Comparison of ENCODE assay signal across 11 mouse cellular contexts in the genomic region with DNA sequence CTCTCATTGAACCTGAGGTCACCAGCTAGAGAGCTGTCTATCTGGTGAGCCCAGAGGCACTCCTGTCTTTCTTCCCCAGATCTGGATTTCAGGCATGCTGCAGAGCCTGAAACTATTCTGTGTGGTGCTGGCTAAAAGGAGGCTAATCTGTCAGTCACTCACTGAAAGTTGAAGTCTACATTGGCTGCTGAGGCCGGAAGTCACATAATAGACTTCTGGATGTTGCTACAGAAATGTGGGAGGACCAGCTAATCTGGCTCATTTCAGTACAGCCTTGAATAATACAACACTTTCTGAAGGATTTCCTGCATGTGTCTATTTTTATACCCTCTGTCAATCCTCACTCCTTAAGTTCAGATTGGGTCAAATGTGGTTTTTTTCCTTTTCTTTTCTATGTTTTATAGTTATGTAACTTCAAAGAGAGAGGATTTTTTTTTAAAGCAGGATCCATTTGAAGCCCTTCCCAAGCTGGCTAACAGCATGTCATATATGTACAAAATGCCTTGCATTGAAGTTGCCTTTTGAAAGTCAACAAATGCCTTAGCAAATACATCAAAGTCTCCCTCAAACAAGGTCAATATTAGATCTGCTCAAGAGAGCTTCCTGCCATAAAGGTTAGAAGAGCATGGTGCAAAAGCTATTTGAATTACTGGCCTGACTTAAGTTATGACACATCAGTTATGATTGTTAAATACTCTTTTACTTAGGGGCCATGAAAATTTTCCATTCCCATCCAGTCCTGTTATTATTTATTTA.
DNase-seq lines count a peak whose midpoint lies in the region; ATAC-seq lines count a peak whose summit lies in the region.
"Had no signal": no experiment of that assay in that cellular context is flagged by ENCODE, and none has a peak within 500 bp of the region (broad histone marks: within the 10 kb centered on the region; RNA-seq: fewer than 3 reads in every experiment).

No protein-coding gene starts in this region.

- H3K27me3 ChIP-seq in midbrain, embryonic 15.5 days (replicated peaks), result no peaks in the 10 kb centered on the region
- H3K27me3 ChIP-seq in midbrain, embryonic 13.5 days, result no peaks in the 10 kb centered on the region
- H3K27me3 ChIP-seq: limb, embryonic 12.5 days; megakaryocyte, embryonic 14.5 days; neural tube, embryonic 15.5 days had no signal

- H3K9me3 ChIP-seq in midbrain, embryonic 15.5 days, result no peaks in the 10 kb centered on the region
- no peaks in the 10 kb centered on the region for H3K9me3 ChIP-seq in midbrain, embryonic 13.5 days
- H3K9me3 ChIP-seq: limb, embryonic 12.5 days; megakaryocyte, embryonic 14.5 days; neural tube, embryonic 15.5 days had no signal

- H3K4me2 ChIP-seq in midbrain, embryonic 15.5 days, result no peak overlapping the region
- H3K4me2 ChIP-seq in midbrain, embryonic 13.5 days (replicated peaks), result no peak overlapping the region
- H3K4me2 ChIP-seq: limb, embryonic 12.5 days; neural tube, embryonic 15.5 days had no signal

- 47% methylated on average over 1 of the region's 1 CpGs for WGBS in midbrain, embryonic 15.5 days
- WGBS in midbrain, embryonic 13.5 days, result 71% methylated on average over 1 of the region's 1 CpGs

- DNase-seq in adrenal gland, adult 2 months, result peak; percentile 12
- no peak for DNase-seq in adrenal gland, adult 8-10 months
- peak; percentile 17 to 38 for DNase-seq in kidney, postnatal 36 days
- peak; percentile 38 for DNase-seq in testis, postnatal 10 days (ENCODE audit: low spot score)
- DNase-seq in cerebellum, adult 8-10 months, result no peak
- DNase-seq in T-cell, adult 2 months (ENCODE audit: low spot score), result no peak

- no peak overlapping the region for H3K27ac ChIP-seq in midbrain, embryonic 15.5 days
- H3K27ac ChIP-seq in midbrain, embryonic 13.5 days, result no peak overlapping the region
- H3K27ac ChIP-seq: limb, embryonic 12.5 days; neural tube, embryonic 15.5 days had no signal

- H3K9ac ChIP-seq in midbrain, embryonic 15.5 days, result no peak overlapping the region
- no peak overlapping the region for H3K9ac ChIP-seq in midbrain, embryonic 13.5 days (replicated peaks)
- H3K9ac ChIP-seq: limb, embryonic 12.5 days; neural tube, embryonic 15.5 days had no signal

- H3K4me3 ChIP-seq in midbrain, embryonic 15.5 days, result no peak overlapping the region
- H3K4me3 ChIP-seq in midbrain, embryonic 13.5 days (replicated peaks), result no peak overlapping the region
- H3K4me3 ChIP-seq: limb, embryonic 12.5 days; megakaryocyte, embryonic 14.5 days; neural tube, embryonic 15.5 days had no signal

- no peaks in the 10 kb centered on the region for H3K36me3 ChIP-seq in midbrain, embryonic 15.5 days (replicated peaks)
- no peaks in the 10 kb centered on the region for H3K36me3 ChIP-seq in midbrain, embryonic 13.5 days
- H3K36me3 ChIP-seq: limb, embryonic 12.5 days; neural tube, embryonic 15.5 days had no signal

- ATAC-seq in midbrain, embryonic 15.5 days (replicated peaks), result peak; percentile 50; the same call in 1 of the 2 replicates
- no peak for ATAC-seq in midbrain, embryonic 13.5 days

- H3K4me1 ChIP-seq in midbrain, embryonic 15.5 days, result no peaks in the 10 kb centered on the region
- H3K4me1 ChIP-seq in midbrain, embryonic 13.5 days (replicated peaks), result no peaks in the 10 kb centered on the region
- H3K4me1 ChIP-seq: limb, embryonic 12.5 days; neural tube, embryonic 15.5 days had no signal

Comparison
In these comparisons a context has a peak if more than half of its experiments do, and no peak if none do; other contexts are left out.
1. DNase-seq: peak in adrenal gland, adult 2 months (single experiment), kidney, postnatal 36 days (2 of 2) and testis, postnatal 10 days (single experiment); none in adrenal gland, adult 8-10 months (single experiment), cerebellum, adult 8-10 months (single experiment) and T-cell, adult 2 months (single experiment).